Mouse (Mus musculus): Measurements from ENCODE around the gene Kiss1r.

- TF ChIP-seq CTCF (IDR thresholded peaks at IDR 0.05), result peak; percentile 50
- TF ChIP-seq EP300 (IDR thresholded peaks at IDR 0.05), result no peak
These were observed 10.7 kb downstream of the Kiss1r start for GRCm38 (mm10) chr10:79927324-79928029.
